Mouse (Mus musculus): ENCODE measurements around the gene Shisa6. TPM values are rescaled to one million over a fixed set of nuclear protein-coding genes. Genes with fewer than 3 reads are reported as not detected.

Gene Shisa6
- total RNA-seq, 1 experiment from 2014 or later: 0.56 TPM

DNA sequence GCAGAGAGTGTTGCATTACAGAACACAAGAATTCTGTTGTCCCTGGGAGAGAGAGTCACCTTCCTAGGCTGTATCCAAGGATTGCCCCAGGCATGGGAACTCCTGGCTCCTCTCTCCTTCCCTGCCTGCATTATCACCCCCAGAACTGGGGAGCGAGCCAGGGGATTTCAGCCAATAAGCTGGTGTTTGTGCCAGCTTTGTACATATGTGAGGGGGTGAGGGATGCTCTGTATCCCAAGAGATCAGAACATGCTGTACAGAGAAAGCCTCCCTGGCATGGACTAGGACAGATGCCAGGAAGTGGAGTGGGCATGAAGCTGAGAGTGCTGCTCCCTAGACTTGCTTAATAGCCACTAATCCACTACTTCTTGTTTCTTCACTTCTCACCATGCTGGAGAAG is 303.6 kb downstream of the Shisa6 start:
- DNase-seq: no peak

DNA sequence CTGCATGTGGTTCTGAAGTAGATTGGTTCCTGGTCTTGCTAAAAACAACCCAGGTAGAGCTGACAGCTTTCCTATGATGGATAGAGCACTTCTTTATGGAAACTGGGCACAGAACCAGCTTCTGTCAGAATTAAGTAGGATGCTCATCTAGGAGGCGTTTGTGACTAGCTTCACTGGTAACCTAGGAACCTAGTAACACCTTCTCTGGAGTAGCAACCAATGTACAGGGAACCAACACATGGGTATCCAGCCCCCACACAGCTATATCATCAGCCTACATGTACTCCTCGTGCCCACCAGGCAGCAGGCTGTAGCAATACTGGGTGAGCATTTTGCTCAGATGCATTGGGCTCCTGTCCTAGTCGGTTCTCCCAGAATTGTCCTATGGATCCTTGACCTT is 307.3 kb downstream of the Shisa6 start:
- no peak for DNase-seq

DNA sequence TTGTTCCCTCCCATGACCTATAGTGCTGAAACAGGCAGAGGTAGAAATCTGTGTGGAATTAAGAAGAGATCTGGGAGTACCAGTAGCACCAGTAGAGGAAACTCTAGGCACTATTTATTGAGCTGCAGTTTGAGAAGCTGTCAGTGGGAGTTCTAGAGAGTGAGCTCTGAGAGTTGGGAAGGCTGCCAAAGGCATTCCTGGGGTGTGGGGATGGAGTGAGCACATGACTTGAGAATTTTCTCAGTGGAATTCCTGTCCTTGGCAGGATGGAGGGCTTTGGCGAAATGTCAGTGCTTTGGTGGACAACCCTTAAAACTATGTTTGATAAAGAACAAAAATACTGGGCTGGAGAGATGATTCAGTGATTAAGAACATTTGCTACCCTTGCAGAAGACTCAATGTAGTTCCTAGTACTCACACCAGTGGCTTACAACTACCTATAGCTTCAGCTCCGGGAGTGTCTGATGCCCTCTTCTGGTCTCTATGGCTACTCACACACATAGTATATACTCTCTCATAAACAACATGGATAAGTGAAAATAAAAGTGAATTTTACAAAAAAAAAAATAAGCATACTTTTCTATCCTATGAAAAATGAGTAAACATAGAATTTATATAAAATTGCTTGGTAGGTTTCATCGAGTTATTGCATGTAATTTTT is 337.0 kb downstream of the Shisa6 start:
- peak; percentile 76 for DNase-seq

DNA sequence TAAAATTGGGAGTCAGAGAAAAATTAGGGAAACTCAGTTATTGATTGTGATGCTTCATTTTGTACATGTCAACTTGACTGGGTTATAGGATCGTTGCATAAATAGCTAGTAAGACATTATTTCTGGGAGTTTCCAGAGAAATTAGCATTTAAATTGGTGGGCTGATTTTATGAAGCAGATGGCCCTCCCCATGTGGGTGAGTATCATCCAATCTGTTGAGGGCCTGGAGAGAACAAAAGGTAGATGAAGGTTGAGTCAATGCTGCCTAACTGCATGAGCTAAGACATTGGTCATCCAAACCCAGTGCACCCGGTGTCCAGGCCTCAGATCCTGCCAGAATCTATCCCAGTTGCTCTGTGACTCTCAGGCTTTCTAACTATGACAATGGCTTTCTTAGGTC is 337.6 kb downstream of the Shisa6 start:
- no peak for DNase-seq

DNA sequence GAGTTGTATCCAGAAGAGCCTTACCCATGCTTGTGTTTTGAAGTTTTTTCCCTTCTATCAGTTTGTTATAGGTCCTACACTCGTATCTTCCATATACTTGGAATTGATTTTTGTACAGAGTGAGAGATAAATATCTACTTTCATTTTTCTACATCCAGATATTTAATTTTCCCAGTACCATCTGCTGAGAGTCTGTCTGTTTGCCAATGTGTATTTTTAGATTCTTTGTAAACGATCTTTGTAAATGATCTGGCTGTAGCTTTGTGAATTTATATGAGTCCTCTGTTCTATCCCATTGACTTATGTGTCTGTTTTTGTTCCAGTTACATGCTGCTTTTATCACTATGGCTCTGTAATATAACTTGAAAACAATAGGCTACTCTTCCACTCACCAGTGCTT is 348.0 kb downstream of the Shisa6 start:
- no peak for DNase-seq

- peak; percentile 81 for DNase-seq
These were observed 357.7 kb downstream of the Shisa6 start, which contains the start of gene Dnah9 for GRCm38 (mm10) chr11:66167801-66168651. Gene Dnah9, minus strand, starts transcription at chr11:66168551.

DNA sequence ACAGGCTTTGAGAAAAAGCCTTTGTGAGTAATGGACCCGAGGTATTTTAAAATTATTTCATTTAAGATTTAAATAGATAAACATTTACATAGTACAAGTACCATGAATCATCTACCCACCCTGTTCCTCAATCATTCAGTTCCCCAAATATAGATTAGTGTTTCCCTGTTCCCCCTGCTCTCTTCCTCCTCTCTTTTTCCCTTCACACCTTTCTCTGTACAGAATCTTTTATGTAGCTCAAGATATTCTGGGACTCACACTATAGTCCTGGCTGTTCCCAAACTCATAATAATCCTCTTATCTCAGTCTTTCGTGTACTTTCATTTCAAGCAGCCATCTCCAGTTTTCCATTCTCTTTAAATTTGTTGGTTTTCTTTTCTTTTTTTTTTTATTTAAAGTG is 361.7 kb downstream of the Shisa6 start:
- DNase-seq: no peak
